Mouse (Mus musculus): Measurements from ENCODE around the gene Nab2. TPM values are rescaled to one million over a fixed set of nuclear protein-coding genes. Genes with fewer than 3 reads are reported as not detected.

The Nab2 gene
- total and polyA plus RNA-seq, 3 experiments: 29.1 to 37.1 TPM; not detected in 1

DNA sequence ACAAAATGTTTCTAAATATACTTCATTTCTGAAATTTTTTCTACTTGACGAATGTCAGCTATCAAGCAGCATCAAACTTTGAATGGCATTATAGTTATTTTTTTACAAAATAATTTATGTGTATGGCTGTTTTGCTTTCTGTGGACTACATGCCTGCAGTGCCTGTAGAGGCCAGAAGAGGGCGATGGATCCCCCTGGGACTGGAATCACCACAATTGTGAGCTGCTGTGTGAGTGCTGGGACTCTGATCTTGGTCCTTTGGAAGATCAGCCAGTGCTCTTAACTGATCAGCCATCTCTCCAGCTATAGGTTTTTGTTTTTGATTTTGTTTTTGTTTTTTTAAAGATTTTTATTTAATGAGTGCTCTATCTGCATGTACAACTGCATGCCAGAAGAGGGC, 2.9 kb upstream of the Nab2 start:
- Histone ChIP-seq H3K4me1 (ENCODE audit: control insufficient read depth in 1 of 2, insufficient read depth in 2 of 2, low read length in 2 of 2) (peaks cover 6 to 20% of the 10 kb centered on the region in 2 experiments), H3K79me2 (ENCODE audit: control insufficient read depth, insufficient read depth, low read length, poor library complexity) (peaks cover 2% of the 10 kb centered on the region), H3K4me3 (ENCODE audit: control insufficient read depth in 1 of 2, insufficient read depth in 1 of 2, low read depth in 2 of 2, low read length in 2 of 2) (no peak overlapping the region), H3K27ac (ENCODE audit: control insufficient read depth, low read depth, low read length) (no peak overlapping the region), H3K36me3 (ENCODE audit: control insufficient read depth in 1 of 2, insufficient read depth in 2 of 2, low read length in 2 of 2) (peaks cover 0 to 16% of the 10 kb centered on the region in 2 experiments; a peak in 2 of 4 replicates), H3K9me3 (replicated peaks; ENCODE audit: insufficient read depth, low read length) (no peaks in the 10 kb centered on the region), H3K27me3 (ENCODE audit: control insufficient read depth in 1 of 2, insufficient read depth in 2 of 2, low read length in 2 of 2) (no peaks in the 10 kb centered on the region), H3K9ac (ENCODE audit: control insufficient read depth, low read depth, low read length, poor library complexity, severe bottlenecking) (no peak overlapping the region)
- TF ChIP-seq CTCF (IDR thresholded peaks at IDR 0.05 in 2 of 3, conservative IDR thresholded peaks at IDR 0.05 in 1 of 3; ENCODE audit: control insufficient read depth in 1 of 3, insufficient read depth in 1 of 3, low read depth in 2 of 3, low read length in 3 of 3, poor library complexity in 1 of 3, severe bottlenecking in 1 of 3): peak; percentile 48 to 51 (median 48)
- TF ChIP-seq ZNF384 (IDR thresholded peaks at IDR 0.05; ENCODE audit: low read depth, low read length): no peak
- DNase-seq (ENCODE audit: low read depth, low spot score): peak; percentile 58

DNA sequence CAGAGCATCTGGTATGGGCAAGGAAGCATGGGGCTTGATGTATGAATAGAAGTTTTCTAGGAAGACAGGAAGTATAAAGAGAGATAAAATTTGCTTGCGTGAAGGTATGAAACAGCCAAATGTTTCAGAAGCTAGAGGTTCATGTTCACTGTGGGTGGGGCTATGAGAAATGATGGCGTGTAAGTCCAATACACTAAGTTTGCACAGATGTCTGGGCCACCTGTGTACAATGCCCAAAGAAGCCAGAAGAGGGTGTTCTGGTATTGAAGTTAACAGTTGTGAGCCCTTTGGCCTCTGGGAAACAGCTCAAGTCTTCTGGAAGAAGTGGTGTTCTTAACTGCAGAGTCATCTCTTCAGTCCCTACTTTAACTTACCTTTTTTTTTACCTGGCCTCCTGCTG, 1.8 kb upstream of the Nab2 start:
- peaks cover 0 to 20% of the 10 kb centered on the region in 2 experiments; a peak in 2 of 4 replicates for H3K36me3 ChIP-seq (ENCODE audit: control insufficient read depth in 1 of 2, insufficient read depth in 2 of 2, low read length in 2 of 2)

DNA sequence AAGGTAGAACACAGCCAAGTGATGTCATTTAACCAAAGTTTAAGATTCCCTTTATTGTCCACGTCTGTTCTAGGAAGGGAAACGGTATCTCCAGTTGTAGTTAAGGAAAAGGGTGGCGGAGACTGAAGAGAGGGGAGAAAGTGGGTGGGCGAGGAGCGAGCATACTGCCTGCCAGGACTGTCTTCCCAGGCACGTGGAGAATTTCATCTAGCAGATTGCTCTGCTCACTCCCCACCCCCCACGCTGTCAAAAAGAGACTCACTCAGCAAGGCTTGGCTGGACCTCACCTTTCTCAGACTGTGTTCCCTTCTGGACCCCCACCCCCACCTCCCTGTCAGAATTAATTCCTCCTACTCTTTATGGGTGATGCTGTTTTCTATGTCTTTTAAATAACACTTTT, 802 bp upstream of the Nab2 start:
- Histone ChIP-seq H3K27ac (ENCODE audit: control insufficient read depth, low read depth, low read length) (peak overlapping the region; percentile 98), H3K79me2 (ENCODE audit: control insufficient read depth, insufficient read depth, low read length, poor library complexity) (peaks cover 21% of the 10 kb centered on the region), H3K9me3 (replicated peaks; ENCODE audit: insufficient read depth, low read length) (no peaks in the 10 kb centered on the region), H3K27me3 (ENCODE audit: control insufficient read depth in 1 of 2, insufficient read depth in 2 of 2, low read length in 2 of 2) (no peaks in the 10 kb centered on the region), H3K4me1 (ENCODE audit: control insufficient read depth in 1 of 2, insufficient read depth in 2 of 2, low read length in 2 of 2) (peaks cover 6 to 32% of the 10 kb centered on the region in 2 experiments), H3K36me3 (ENCODE audit: control insufficient read depth in 1 of 2, insufficient read depth in 2 of 2, low read length in 2 of 2) (peaks cover 0 to 26% of the 10 kb centered on the region in 2 experiments; a peak in 2 of 4 replicates), H3K4me3 (ENCODE audit: control insufficient read depth in 1 of 2, insufficient read depth in 1 of 2, low read depth in 2 of 2, low read length in 2 of 2) (peak overlapping the region; percentile 72 to 94), H3K9ac (ENCODE audit: control insufficient read depth, low read depth, low read length, poor library complexity, severe bottlenecking) (peak overlapping the region; percentile 91)
- DNase-seq (ENCODE audit: low read depth, low spot score): peak; percentile 48
- TF ChIP-seq ZNF384 (IDR thresholded peaks at IDR 0.05; ENCODE audit: low read depth, low read length) (no peak), TAL1 (IDR thresholded peaks at IDR 0.05; ENCODE audit: low read length) (no peak), NRF1 (IDR thresholded peaks at IDR 0.05; ENCODE audit: insufficient read depth, low read depth, low read length, poor library complexity, severe bottlenecking) (no peak), GATA1 (IDR thresholded peaks at IDR 0.05; ENCODE audit: low read depth, low read length) (no peak), RAD21 (IDR thresholded peaks at IDR 0.05; ENCODE audit: low read depth, low read length) (no peak), CHD1 (IDR thresholded peaks at IDR 0.05; ENCODE audit: low read depth, low read length) (no peak), RCOR1 (IDR thresholded peaks at IDR 0.05; ENCODE audit: low read depth, low read length) (no peak), HCFC1 (IDR thresholded peaks at IDR 0.05; ENCODE audit: low read depth, low read length) (no peak), USF2 (IDR thresholded peaks at IDR 0.05; ENCODE audit: borderline replicate concordance in 1 of 2, insufficient read depth in 1 of 2, low read depth in 1 of 2, low read length in 2 of 2) (no peak), TBP (IDR thresholded peaks at IDR 0.05; ENCODE audit: low read depth, low read length) (no peak), POLR2A (IDR thresholded peaks at IDR 0.05; ENCODE audit: control insufficient read depth in 1 of 2, insufficient read depth in 1 of 2, low read depth in 1 of 2, low read length in 2 of 2, poor library complexity in 1 of 2) (0 out of 4 replicates have a peak, but pooled peaks of 1 of the 2 experiments have one; percentile 0), ZC3H11A (IDR thresholded peaks at IDR 0.05; ENCODE audit: low read depth, low read length) (no peak), NELFE (IDR thresholded peaks at IDR 0.05; ENCODE audit: low read depth, low read length) (no peak; the same call in 1 of the 2 replicates), MYC (IDR thresholded peaks at IDR 0.05; ENCODE audit: low read depth, low read length) (peak; percentile 62), MEF2A (IDR thresholded peaks at IDR 0.05; ENCODE audit: extremely low read depth, insufficient replicate concordance, low read depth, low read length, poor library complexity, severe bottlenecking) (no peak), E2F4 (IDR thresholded peaks at IDR 0.05; ENCODE audit: borderline replicate concordance, low read depth, low read length) (no peak), EP300 (IDR thresholded peaks at IDR 0.05; ENCODE audit: low read depth in 1 of 2, low read length in 2 of 2) (no peak), MAFK (IDR thresholded peaks at IDR 0.05; ENCODE audit: borderline replicate concordance, low read depth, low read length) (no peak)

More for the DNA sequence above, 1.8 kb upstream of the Nab2 start:
- Histone ChIP-seq H3K4me1 (ENCODE audit: control insufficient read depth in 1 of 2, insufficient read depth in 2 of 2, low read length in 2 of 2) (peaks cover 6 to 24% of the 10 kb centered on the region in 2 experiments), H3K9ac (ENCODE audit: control insufficient read depth, low read depth, low read length, poor library complexity, severe bottlenecking) (no peak overlapping the region), H3K27me3 (ENCODE audit: control insufficient read depth in 1 of 2, insufficient read depth in 2 of 2, low read length in 2 of 2) (no peaks in the 10 kb centered on the region), H3K9me3 (replicated peaks; ENCODE audit: insufficient read depth, low read length) (no peaks in the 10 kb centered on the region), H3K4me3 (ENCODE audit: control insufficient read depth in 1 of 2, insufficient read depth in 1 of 2, low read depth in 2 of 2, low read length in 2 of 2) (no peak overlapping the region), H3K79me2 (ENCODE audit: control insufficient read depth, insufficient read depth, low read length, poor library complexity) (peaks cover 12% of the 10 kb centered on the region), H3K27ac (ENCODE audit: control insufficient read depth, low read depth, low read length) (peak overlapping the region; percentile 98)
- DNase-seq (ENCODE audit: low read depth, low spot score): peak; percentile 70
- TF ChIP-seq UBTF (IDR thresholded peaks at IDR 0.05; ENCODE audit: borderline replicate concordance, insufficient read depth, low read depth, low read length) (no peak), POLR2AphosphoS2 (IDR thresholded peaks at IDR 0.05; ENCODE audit: low read length) (no peak), ETS1 (IDR thresholded peaks at IDR 0.05; ENCODE audit: low read depth, low read length) (0 out of 2 replicates have a peak, but pooled peaks have one; percentile 24), EP300 (IDR thresholded peaks at IDR 0.05; ENCODE audit: low read depth in 1 of 2, low read length in 2 of 2) (peak in 1 of 2 experiments; percentile 34; a peak in 2 of 4 replicates), CTCF (IDR thresholded peaks at IDR 0.05 in 2 of 3, conservative IDR thresholded peaks at IDR 0.05 in 1 of 3; ENCODE audit: control insufficient read depth in 1 of 3, insufficient read depth in 1 of 3, low read depth in 2 of 3, low read length in 3 of 3, poor library complexity in 1 of 3, severe bottlenecking in 1 of 3) (peak in 2 of 3 experiments; percentile 18 to 21; a peak in 2 of 6 replicates), MAFK (IDR thresholded peaks at IDR 0.05; ENCODE audit: borderline replicate concordance, low read depth, low read length) (no peak), MAX (IDR thresholded peaks at IDR 0.05; ENCODE audit: low read length) (no peak), MYC (IDR thresholded peaks at IDR 0.05; ENCODE audit: low read depth, low read length) (no peak), GATA1 (IDR thresholded peaks at IDR 0.05; ENCODE audit: low read depth, low read length) (peak; percentile 51), NELFE (IDR thresholded peaks at IDR 0.05; ENCODE audit: low read depth, low read length) (peak; percentile 15; the same call in 1 of the 2 replicates), TCF12 (IDR thresholded peaks at IDR 0.05; ENCODE audit: low read depth, low read length) (no peak), NRF1 (IDR thresholded peaks at IDR 0.05; ENCODE audit: insufficient read depth, low read depth, low read length, poor library complexity, severe bottlenecking) (no peak), TAL1 (IDR thresholded peaks at IDR 0.05; ENCODE audit: low read length) (no peak)
